Mouse (Mus musculus) thymus, adult 2 months (tissue): ENCODE data around the gene Kdm5b.

Experiments used
- CTCF ChIP-seq: fragments of 200-500 bp; IDR thresholded peaks from 2 replicates; pipeline ENCODE4 v1.5.1; 2012; ENCODE audit warnings: mild to moderate bottlenecking, control low read depth, low read length, moderate library complexity, borderline replicate concordance; ENCODE audit not compliant: control insufficient read depth, poor library complexity, insufficient read depth; ENCODE audit errors: extremely low read depth
- POLR2A ChIP-seq: fragments of 200-500 bp; IDR thresholded peaks from 2 replicates; pipeline ENCODE4 v1.6.1; 2012; ENCODE audit warnings: mild to moderate bottlenecking, low read length, control low read depth, moderate library complexity; ENCODE audit not compliant: control insufficient read depth, poor library complexity, insufficient read depth; ENCODE audit errors: extremely low read depth

DNA sequence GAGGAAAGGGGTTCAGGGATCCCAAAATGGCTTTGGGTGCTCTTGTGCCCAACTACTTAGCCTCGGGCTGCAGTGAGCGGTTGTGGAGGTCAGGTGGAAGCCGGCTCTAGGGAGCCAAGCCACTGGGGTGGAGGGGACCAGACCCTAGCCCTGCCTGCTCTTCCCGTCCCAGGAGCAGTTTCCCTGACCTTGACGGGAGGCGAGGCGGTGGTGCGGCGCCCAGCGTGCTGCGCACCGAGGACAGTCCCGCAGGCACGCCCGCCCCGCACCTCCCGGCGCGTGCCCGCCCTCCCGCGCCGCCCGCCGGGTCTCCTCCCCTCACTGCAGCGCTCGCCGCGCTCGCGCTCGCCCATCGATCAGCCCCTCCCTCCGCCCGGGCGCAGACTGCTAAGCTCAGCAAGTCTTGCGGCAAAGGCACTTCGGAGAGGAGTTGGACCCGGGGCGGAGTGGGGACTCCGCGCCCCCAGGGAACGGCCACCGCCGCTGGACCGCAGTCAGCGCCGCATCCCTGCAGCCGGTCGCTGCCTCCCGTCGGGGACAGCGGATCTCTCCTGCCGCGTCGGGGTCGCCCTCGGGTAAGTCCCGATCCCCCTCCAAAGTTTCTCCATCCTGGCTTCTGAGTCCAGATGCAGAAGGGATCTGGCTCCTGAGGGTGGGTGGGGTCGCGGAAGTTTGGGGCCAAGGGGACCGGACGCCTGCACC is 86.4 kb downstream of the Kdm5b start, which contains the start of gene Syt2:
- TF ChIP-seq CTCF (no peak), POLR2A (no peak)
